Mouse (Mus musculus) hindbrain, embryonic 12.5 days (tissue): ENCODE results near the gene Jam3. TPM values are rescaled to one million over a fixed set of nuclear protein-coding genes. Genes with fewer than 3 reads are reported as not detected.

Source experiments
- ATAC-seq: fragments of 200-750 bp; cut with Nextera tagmentation; 2 replicates; pipeline ENCODE4 v1.8.0; 2017; ENCODE audit warnings: moderate TSS enrichment; ENCODE audit not compliant: low FRiP score
- H3K27ac ChIP-seq: fragments of 300-500 bp; sonication (generic); 2 replicates; pipeline ENCODE4 v1.5.1; 2016; ENCODE audit warnings: mild to moderate bottlenecking
- H3K27me3 ChIP-seq: fragments of 300-500 bp; sonication (generic); 2 replicates; pipeline ENCODE4 v1.6.1; 2016; ENCODE audit warnings: mild to moderate bottlenecking
- H3K36me3 ChIP-seq: fragments of 300-500 bp; sonication (generic); 2 replicates; pipeline ENCODE4 v1.6.1; 2016; ENCODE audit warnings: mild to moderate bottlenecking
- H3K4me1 ChIP-seq: fragments of 300-500 bp; sonication (generic); 2 replicates; pipeline ENCODE4 v1.6.1; 2016
- H3K4me2 ChIP-seq: fragments of 300-500 bp; sonication (generic); replicated peaks from 2 replicates; pipeline ENCODE4 v1.6.1; 2016; ENCODE audit warnings: mild to moderate bottlenecking
- H3K4me3 ChIP-seq: fragments of 300-500 bp; sonication (generic); 2 replicates; pipeline ENCODE4 v1.5.1; 2016; ENCODE audit warnings: mild to moderate bottlenecking
- H3K9ac ChIP-seq: fragments of 300-500 bp; sonication (generic); 2 replicates; pipeline ENCODE4 v1.6.1; 2016; ENCODE audit warnings: mild to moderate bottlenecking, moderate library complexity
- H3K9me3 ChIP-seq: fragments of 300-500 bp; sonication (generic); replicated peaks from 2 replicates; pipeline ENCODE4 v1.6.1; 2016; ENCODE audit warnings: mild to moderate bottlenecking
- WGBS: fragments of 180-500 bp; shearing (Covaris S2); methylation state at CpG from one replicate; pipeline ENCODE4 v1.1.7; 2016; 5-methylcytosine and 5-hydroxymethylcytosine counted together
- polyA plus RNA-seq: library from polyadenylated mRNA; unstranded; fragments of >200 nt; fragmentation: Nextera tagmentation; extraction: Ambion mirVana; gene quantifications from 2 replicates; pipeline ENCODE4 v1.2.1, GENCODE M21; 2016

Jam3 gene
- polyA plus RNA-seq, 1 experiment from 2014 or later = 131 TPM

DNA sequence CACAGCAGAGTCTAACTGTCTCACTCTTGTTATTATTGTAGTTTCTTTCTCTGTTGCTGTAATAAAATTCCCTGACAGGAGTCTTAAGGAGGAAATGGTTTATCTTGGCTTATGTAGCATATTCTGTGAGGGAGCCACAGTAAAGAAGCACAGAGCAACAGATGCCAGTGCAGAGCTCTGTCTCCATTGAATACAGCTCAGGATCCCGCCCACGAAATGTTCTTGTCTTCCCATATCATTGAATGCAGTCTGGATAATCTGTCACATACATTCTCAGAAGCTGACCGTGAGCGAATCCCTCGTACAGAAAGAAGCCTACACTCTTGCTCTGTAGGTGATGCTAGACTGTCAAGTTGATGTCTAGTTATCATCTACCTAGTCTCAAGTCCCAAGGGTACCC lies 96.9 kb downstream of the Jam3 start:
- Histone ChIP-seq H3K36me3 (peaks cover 81% of the 10 kb centered on the region), H3K4me1 (no peaks in the 10 kb centered on the region), H3K27ac (no peak overlapping the region), H3K9ac (no peak overlapping the region), H3K9me3 (no peaks in the 10 kb centered on the region), H3K4me2 (no peak overlapping the region), H3K4me3 (no peak overlapping the region), H3K27me3 (no peaks in the 10 kb centered on the region)
- no peak for ATAC-seq
- WGBS = 98% methylated on average over 5 of the region's 5 CpGs

DNA sequence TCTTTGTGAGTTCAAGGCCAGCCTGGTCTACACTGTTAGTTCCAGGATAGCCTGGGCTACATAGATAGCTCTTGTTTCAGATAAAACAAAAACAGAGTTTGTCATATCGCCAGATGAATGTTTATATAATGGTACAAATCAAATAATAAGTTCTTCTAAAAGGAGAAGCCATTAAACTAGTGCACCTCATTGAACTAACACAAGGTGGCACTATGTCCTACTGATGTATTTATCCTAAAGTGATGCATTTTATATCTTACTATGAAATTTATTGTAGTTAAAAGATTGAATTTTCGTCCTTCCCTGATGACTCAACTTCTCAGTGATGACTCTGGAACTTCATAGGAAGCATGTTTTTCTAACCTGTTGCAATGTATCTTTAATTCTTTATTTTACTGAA lies 105.7 kb downstream of the Jam3 start:
- no peak overlapping the region for H3K27ac ChIP-seq
- no peaks in the 10 kb centered on the region for H3K9me3 ChIP-seq
- H3K9ac ChIP-seq = no peak overlapping the region
- H3K4me3 ChIP-seq = no peak overlapping the region
- WGBS = 91% methylated on average over 2 of the region's 2 CpGs
- H3K4me2 ChIP-seq = no peak overlapping the region
- no peaks in the 10 kb centered on the region for H3K27me3 ChIP-seq
- H3K36me3 ChIP-seq = peaks cover 77% of the 10 kb centered on the region
- no peaks in the 10 kb centered on the region for H3K4me1 ChIP-seq
- ATAC-seq = no peak

Other genes starting within 250 kb of the Jam3 start
- gene Gm1110, start 232.3 kb downstream of the Jam3 start, polyA plus RNA-seq = 0.23 and 0.30 TPM in 2 replicates
- 36.2 and 36.6 TPM in 2 replicates for gene Acad8, start 155.9 kb downstream of the Jam3 start, polyA plus RNA-seq
- gene Thyn1, start 155.7 kb downstream of the Jam3 start, polyA plus RNA-seq = 134 and 141 TPM in 2 replicates
- 68.6 and 68.8 TPM in 2 replicates for gene Vps26b, start 125.4 kb downstream of the Jam3 start, polyA plus RNA-seq
- 27.8 TPM in 2 replicates for gene Ncapd3, start 125.2 kb downstream of the Jam3 start, polyA plus RNA-seq
- 10.3 and 11.6 TPM in 2 replicates for gene Igsf9b, start 143.8 kb upstream of the Jam3 start, polyA plus RNA-seq
- not detected in 2 replicates for gene Spata19, start 241.4 kb upstream of the Jam3 start, polyA plus RNA-seq